Mouse (Mus musculus) kidney, postnatal 10 days (tissue): ENCODE measurements around the gene Slc15a3.

Source experiments
- DNase-seq: peaks from one replicate; pipeline ENCODE4 v3.0.0; 2021; ENCODE audit warnings: mixed read lengths

Slc15a3 gene

DNA sequence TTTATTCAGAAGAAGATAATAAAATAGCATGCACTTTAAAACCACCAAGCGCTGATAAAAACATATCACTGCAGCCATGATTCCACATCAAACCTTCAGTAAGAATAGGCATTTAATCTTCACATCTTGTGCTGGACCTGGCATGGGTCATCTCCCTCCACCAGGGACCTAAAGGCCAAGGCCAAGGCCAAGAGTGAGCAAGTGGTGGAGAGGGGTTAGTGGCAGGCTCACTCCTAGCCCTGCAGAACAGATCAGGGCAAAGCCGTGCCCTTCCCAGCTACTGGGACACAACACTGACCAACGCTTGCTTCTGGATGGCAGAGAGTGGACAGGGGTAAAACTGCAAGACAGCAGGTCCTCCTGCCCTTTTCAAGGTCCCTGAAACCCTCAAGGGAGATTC lies 31.1 kb downstream of the Slc15a3 start:
- DNase-seq, result no peak

DNA sequence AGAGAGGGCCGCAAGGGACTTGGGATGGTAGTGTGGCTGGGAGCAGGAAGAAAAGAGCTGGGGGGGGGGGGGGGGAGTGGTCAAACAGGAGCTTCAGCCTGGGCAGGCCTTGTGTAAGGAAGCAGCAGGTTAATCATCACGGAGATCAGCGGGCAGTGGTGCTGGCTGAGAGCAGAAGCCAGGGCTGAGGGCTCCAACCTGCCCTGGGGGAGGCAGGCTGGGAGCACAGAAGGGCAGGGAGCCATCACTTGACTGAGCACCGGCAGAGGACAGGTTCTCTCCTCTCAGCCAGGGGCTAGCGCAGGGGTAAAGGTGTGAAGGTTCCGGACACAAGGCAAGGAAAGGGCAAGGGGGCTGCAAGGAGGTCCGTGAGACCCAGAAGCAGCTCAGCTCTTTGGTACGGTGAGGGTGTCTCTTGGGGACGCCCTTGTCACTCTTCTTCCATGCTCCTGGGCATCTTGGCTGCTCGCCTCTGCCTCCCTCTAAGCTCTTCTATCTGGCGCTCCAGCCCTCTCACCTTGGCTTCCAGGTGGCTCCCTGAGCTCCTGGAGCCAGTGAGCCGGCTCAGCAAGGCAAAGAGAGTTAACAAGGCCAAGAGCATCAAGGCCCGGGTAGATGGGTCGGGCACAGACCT lies 31.9 kb downstream of the Slc15a3 start:
- no peak for DNase-seq

DNA sequence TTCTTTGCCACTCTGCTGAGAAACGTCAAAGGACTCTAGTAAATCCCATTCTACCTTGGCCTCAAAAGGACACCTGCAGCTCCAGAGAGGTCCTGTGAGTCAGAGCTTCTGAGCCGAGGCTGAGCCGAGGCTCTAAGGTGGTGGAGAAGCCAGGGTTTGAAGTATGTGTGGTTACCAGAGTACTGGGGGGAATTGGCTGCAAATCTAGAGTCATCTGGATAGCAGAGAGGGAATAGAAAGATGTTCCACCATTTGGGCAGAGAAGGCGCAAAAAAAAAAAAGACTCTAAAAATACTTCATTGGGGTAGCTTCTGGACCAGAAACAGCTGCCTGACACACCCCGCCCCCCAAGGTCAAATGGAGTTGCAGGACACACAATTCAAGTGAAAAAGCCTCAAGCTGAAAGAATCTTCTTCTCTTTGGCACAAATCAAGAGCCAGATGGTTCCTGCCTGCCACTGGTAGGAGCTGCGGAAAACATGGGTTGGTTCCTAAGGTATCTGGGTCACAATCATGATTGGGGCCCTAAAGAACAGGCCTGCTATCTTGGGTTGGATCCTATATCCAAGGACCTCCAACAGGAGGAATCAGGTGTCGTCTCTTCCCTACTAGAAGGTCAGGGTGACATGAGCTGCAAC lies 38.8 kb downstream of the Slc15a3 start:
- peak; percentile 52 for DNase-seq

DNA sequence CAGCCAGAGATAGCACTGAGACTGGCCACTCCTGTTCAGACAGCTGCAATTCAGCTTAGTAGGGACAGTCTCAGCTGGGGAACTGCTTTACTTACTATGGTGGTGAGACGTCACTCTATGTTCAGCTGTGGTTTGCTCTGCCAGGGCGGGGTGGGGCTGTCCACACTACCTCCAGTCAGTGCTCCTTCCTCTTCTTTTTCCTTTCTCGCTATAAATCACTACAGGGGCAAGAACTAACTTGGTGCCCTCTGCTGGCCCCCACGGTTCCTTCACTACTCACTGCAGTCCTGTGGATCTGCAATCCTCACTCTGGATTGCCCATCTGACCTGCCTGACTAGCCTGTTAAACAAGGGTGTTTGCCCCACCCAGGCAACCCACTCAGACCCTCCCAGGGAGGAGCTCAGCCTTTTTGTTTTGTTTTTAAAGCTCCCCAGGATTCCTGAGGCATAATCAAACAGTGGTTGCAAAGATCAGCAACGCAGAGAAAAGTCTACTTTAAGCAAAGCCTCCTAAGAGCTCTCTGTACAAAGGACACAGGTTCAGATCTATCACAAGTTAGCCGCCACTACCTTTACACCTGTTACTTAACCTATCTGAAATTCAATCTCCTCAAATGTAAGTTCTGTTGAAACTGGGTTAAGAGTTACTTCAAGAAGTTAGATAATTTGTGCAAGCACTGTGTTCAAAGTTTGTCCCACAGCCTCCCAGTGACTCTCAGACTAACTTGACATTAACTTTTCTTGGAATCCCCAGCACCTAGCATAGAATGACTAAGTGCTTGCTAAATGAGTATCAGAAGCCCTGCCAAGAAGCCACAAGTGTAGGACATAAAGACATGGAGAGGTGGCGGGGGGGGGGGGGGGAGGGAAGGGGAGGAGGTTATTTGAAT lies 40.8 kb downstream of the Slc15a3 start:
- peak; percentile 65 for DNase-seq

DNA sequence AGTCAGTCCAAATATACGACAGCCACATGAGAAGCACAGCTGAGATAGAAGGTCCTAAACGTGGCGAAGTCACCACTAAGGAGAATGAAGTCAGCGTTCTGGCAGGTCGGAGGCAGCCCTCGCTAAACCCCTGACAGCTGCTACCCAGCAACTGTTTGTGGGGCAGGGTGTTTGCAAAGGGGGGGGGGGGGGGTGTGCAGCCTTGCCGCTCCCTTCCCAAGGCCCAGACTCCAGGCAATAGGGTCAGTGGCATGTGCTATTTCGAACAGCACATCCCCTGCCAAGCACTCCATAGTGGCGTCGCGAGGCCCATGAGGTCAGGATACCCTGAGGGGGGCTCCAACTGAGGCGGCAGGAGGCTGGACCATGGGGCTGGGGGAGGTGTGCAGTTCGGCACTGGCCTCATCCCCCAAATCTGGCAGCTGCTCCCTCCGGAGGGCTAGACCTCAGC lies 41.5 kb downstream of the Slc15a3 start:
- no peak for DNase-seq

DNA sequence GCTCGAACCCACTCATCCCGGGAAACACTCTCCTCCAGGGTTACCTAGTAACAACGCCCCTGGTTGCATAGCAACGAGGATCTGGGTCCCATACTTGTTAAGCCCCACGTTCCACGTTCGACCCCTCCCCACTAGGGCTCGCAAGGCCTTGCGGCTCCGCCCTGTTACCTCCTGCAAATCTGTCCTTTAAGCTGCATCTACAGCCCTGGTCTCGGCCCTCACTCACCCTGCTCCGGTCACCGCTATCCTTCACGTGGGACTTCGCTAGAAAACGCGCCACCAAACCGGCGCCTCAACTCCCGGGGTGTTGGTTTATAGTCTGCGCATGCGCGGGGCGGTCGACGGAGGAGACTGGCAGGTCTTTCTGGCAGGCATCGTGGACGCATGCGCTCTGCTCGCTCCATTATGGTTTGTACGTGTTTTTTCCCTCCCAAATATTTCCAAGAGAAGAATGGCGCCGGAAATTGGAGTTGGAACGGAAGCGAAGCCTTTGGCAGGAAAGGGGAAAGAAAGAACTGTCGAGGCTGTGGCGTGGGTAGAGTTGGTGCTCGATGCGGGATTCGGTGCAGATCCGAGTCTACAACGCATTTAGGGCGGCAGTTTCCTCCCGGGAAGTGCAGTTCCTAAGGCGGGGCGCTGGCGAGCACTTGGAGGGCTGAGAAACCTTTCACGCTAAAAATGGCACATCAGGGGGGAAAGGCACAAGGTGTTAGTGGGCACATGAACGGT lies 42.1 kb downstream of the Slc15a3 start, which contains the start of gene Tmem109:
Tmem109 (minus strand) TSS at position 576 of the 729 bp plus-strand sequence.
- peak; percentile 96 for DNase-seq

DNA sequence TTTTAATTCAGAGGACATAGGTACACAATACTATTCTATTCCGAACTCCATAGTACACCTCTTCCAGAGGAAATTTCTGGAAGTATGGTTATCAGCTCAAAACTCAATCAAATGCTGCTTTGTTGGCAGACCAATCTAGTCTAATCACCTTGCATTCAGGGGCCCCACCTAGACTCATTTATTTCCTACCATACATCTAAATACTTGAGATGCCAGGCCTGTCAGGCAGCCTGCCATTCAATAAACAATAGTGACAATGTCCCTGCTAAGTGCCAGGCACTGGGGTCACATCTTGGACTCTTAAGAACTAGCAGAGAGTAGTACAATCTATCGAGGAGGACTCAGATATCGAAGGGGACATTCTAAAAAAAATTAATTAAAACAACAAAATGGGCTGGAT lies 52.7 kb downstream of the Slc15a3 start:
- no peak for DNase-seq

DNA sequence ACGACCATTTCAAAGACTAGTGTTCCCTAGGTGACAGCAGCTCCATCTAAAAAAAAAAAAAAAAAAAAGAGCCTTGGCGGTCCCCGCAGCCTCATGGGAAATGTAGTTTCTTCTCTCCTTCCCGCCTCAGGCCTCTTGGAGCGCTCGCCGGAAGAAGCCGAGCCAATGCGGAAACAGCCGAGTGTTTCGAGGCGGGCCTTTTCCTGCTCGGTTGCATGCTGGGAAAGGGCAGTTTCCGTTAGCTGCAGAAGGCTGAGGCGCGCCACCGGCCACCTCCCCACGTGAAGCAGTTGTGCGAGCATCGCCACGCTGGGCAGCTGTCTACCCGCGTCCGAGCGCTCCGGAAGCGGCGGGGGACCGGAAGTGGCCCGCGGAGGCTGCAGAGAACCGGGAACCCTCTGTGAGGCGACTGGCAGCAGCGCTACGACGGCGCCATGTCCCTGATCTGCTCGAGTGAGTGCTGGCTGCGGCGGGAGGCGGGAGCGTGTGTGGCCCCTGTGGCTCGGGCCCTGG lies 55.5 kb downstream of the Slc15a3 start, which contains the start of gene Prpf19:
Prpf19 (plus strand) TSS at position 216 of the 513 bp plus-strand sequence.
- DNase-seq, result peak; percentile 99

DNA sequence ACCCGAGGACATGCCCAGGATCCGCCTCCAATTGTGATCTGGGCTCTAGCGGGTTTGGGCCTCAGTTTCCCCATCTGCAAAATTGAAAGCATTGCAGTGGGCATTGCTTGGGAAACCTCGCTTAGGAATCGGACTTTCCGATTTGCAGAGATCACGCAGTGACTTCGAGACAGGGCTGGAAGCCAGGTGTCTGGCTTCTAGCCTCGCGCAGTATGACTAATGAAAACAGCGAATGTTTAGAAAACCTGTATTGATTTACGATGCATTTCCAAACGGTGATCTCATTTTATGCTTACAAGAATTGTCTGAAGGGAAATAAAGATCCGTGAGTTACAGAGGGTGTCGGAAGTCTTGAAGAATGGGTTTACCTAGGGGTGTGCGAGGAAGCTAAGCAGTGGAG lies 56.2 kb downstream of the Slc15a3 start:
- DNase-seq, result no peak

DNA sequence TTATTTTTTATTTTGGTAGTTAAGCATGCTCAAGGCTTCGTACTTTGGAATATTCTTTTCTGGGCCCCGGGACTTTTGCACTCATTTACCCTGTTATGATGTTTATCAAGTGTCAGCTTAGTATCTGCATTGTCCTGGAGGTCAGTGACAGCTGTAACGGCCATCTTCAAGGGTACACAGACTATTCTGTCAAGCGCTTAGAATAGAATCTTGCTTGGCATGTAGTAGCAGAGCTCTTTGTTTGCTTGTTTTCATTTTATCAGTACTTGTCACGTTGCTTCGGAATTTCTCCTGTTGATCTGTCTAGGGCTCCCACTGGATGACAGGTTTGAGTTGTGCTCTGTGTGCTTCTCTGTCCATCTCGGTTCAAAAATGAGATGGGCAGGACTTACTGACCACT lies 57.3 kb downstream of the Slc15a3 start:
- no peak for DNase-seq

DNA sequence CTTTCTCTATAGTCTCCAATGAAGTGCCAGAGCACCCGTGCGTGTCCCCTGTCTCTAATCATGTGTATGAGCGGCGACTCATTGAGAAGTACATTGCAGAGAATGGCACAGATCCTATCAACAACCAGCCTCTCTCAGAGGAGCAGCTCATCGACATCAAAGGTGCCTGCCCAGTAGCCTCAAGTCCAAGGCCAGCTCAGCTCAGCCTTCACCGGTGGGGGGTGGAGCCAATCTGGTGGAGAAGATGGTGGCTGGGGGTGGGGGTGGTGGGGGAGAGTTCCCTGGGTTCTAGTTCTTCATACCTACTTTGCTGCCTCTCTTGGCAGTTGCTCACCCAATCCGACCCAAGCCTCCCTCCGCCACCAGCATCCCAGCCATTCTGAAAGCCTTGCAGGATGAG lies 58.0 kb downstream of the Slc15a3 start:
- DNase-seq, result no peak

DNA sequence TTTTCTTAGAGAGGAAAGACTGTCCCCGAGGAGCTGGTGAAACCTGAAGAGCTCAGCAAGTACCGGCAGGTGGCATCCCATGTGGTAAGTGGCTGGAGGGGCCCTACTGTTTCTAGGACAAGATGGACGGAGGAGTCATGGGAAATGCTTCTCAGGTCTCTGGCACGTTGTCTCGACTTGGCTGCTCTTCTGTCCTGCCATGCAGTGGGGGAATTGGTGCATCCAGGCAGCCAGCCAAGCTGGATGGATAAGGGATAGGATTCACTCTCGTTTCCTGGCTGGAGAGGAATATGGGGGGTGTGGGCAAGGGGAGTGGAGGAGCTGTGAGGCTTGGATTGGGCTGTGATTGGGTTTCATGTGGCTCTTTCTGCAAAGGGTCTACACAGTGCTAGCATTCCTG lies 60.8 kb downstream of the Slc15a3 start:
- DNase-seq, result no peak

DNA sequence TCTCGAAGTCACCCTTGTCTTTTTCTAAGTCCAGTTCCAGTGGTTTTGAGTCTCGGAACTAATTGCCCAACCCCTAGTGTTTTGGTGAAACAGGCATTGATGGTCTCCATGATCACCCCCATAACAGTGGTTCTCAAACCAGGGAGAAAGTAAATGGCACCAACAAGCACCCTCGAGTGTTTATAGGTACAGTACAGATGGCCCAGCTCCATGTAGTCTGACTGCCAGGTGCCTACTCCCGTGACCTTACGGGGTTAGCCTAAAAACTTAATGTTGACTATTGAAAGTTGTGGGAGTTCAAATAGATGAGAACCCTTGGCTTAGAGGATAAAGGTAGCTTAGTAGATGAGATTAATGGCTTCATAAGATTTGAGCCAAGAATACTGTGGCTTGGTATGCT lies 61.5 kb downstream of the Slc15a3 start:
- no peak for DNase-seq

DNA sequence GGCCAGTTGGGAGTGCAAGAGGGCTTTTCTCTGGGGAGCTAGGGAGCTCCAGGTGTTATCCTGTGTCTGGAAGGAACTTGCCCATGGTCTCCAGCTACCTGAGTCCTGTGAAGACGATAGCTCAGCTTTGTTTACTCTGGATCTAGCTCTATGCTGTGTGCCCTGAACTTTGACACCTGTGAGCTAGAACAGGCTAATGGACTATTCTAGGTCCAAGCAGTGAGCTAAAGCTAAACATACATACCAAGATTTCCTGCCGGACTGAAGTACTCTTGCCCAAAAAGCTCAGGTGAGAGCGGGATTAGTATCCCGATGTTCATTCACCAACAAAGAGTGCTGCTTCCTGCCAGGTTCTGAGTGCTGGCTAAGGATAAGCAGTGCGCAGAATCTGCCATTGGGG lies 65.0 kb downstream of the Slc15a3 start:
- DNase-seq, result no peak

DNA sequence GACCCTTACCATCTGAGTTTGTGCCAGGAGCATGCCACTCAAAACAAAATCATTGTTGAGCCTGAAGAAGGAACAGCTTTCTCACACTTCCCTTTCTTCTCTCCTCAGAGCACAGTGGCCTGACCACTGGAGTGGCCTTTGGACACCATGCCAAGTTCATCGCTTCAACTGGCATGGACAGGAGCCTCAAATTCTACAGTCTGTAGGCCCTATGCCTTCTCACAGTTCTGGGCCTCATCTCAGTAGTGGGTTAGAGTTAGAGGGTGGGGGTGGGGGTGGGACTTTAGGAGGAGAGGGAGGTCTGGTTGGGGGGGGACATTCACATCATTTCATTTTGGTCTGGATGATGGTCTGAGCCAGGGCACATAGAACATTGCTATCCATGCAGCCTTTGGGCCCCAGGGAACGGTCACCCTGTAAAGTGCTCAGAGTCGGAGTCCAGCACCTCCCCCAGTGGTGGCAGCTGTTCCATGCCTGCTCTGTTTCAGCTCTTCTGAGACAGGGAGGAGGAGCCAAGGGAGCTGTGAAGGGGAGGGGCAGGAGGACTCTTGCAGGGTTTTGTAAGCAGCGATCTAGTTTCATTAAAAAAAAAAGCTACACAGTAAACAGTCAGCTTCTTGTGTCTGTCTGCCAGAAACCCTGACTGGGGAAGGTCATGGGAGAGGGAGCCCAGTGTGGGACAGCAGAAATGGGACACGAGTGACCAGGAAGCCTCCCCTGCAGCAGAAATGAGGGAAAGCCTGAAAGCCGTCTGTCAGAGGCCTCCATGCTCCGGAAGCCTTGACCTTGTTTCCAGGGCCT lies 65.6 kb downstream of the Slc15a3 start:
- peak; percentile 85 for DNase-seq

DNA sequence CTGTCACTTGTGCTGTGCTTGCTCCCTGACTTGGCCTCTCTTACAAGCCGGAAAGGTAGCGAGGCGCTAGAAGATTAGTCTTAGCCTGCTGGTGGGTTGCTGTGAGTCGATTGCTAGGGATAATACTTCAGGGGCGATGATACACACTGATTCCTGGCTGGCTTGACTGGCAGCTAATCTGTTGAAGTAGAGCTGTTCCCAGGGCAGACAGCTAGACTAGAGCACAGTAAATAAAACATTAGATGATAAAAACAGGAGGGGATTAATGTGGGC lies 66.1 kb downstream of the Slc15a3 start:
- DNase-seq, result no peak

DNA sequence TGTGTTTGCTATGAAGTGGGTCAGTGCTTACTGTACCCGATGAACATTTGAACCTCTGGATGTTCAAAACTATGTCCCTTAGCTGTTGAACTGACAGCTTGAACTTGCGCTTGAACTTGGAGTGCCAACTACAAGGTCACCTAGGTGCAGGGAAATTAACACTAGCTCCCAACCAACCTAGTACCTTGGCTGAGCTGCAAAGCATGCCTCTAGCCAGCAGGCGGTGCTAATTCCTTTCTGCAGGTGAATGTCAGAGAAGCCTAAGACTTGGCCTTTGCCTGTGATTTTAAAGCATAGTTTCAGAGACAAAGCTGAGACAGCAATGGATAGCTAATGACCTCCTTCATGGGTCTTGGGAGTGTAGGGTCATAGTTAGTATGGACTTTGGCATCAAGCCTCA lies 68.4 kb downstream of the Slc15a3 start:
- DNase-seq, result peak; percentile 77
